Mouse (Mus musculus) CH12.LX (cell line): ENCODE measurements at regions not wholly inside any gene's neighbourhood (a gene's known extent, or its start where the extent isn't known, plus 50 kb on each side); places are given as distances from the start of the nearest gene placed in this dataset.

ENCODE experiments used
- DNase-seq: peaks from one replicate; pipeline ENCODE4 v3.0.0-alpha.2; 2013; ENCODE audit errors: extremely low read depth
- H3K27ac ChIP-seq: 2 replicates; pipeline ENCODE4 v1.5.1; 2012; ENCODE audit warnings: low read depth, mild to moderate bottlenecking, control low read depth, moderate library complexity; ENCODE audit not compliant: insufficient read depth
- H3K27me3 ChIP-seq: replicated peaks from 2 replicates; pipeline ENCODE3; 2012; ENCODE audit warnings: inconsistent platforms
- H3K36me3 ChIP-seq, 2 experiments: replicated peaks in 1 of 2; 2 replicates each; pipeline versions ENCODE3 to v1.6.1; 2012; ENCODE audit warnings: inconsistent platforms in 1 of 2, low read length in 1 of 2, mild to moderate bottlenecking in 1 of 2, mixed read lengths in 1 of 2, moderate library complexity in 1 of 2; ENCODE audit not compliant: control insufficient read depth in 1 of 2, insufficient read depth in 1 of 2
- H3K4me1 ChIP-seq, 2 experiments: 2 replicates each; pipeline ENCODE4 v1.6.1; 2012; ENCODE audit warnings: inconsistent platforms in 1 of 2, moderate library complexity in 1 of 2; ENCODE audit not compliant: insufficient read depth in 2 of 2, control insufficient read depth in 1 of 2
- H3K4me2 ChIP-seq: 2 replicates; pipeline ENCODE4 v1.6.1; 2012; ENCODE audit warnings: low read depth, mild to moderate bottlenecking, control low read depth; ENCODE audit not compliant: poor library complexity, insufficient read depth, severe bottlenecking
- H3K4me3 ChIP-seq, 3 experiments: fragments of 150-350 bp in 1 of 3; sonication (generic) in 1 of 3; replicated peaks in 1 of 3; 2 replicates each; pipeline versions ENCODE3 to v1.5.1; 2011 to 2012; ENCODE audit warnings: low read depth in 2 of 3, low read length in 2 of 3, mild to moderate bottlenecking in 2 of 3, moderate library complexity in 2 of 3, control low read depth in 1 of 3, improper control_type of control experiment in 1 of 3, inconsistent platforms in 1 of 3, mixed read lengths in 1 of 3; ENCODE audit not compliant: poor library complexity in 1 of 3
- H3K79me2 ChIP-seq: replicated peaks from 2 replicates; pipeline ENCODE4 v1.6.1; 2012; ENCODE audit warnings: mild to moderate bottlenecking, moderate library complexity; ENCODE audit not compliant: control insufficient read depth, poor library complexity, insufficient read depth, severe bottlenecking; ENCODE audit errors: extremely low read depth
- H3K9ac ChIP-seq: 2 replicates; pipeline ENCODE4 v1.6.1; 2012; ENCODE audit warnings: low read depth, mild to moderate bottlenecking, control low read depth, moderate library complexity; ENCODE audit not compliant: insufficient read depth
- H3K9me3 ChIP-seq: replicated peaks from 2 replicates; pipeline ENCODE3; 2012; ENCODE audit warnings: low read length, inconsistent platforms, mixed read lengths
- ELF1 ChIP-seq: IDR thresholded peaks from 2 replicates; pipeline ENCODE4 v1.6.1; 2014; ENCODE audit warnings: low read depth, mild to moderate bottlenecking, inconsistent platforms, low read length, improper control_type of control experiment
- ETS1 ChIP-seq: conservative IDR thresholded peaks from 2 replicates; pipeline ENCODE4 v1.6.1; 2012; ENCODE audit warnings: low read depth, mild to moderate bottlenecking, inconsistent platforms, low read length, improper control_type of control experiment, moderate library complexity
- MAX ChIP-seq: IDR thresholded peaks from 2 replicates; pipeline ENCODE4 v1.6.1; 2011; ENCODE audit warnings: low read length, improper control_type of control experiment
- MEF2A ChIP-seq: IDR thresholded peaks from 2 replicates; pipeline ENCODE4 v1.6.1; 2014; ENCODE audit warnings: low read depth, mild to moderate bottlenecking, inconsistent platforms, low read length, improper control_type of control experiment, borderline replicate concordance
- MXI1 ChIP-seq: IDR thresholded peaks from 2 replicates; pipeline ENCODE4 v1.6.1; 2011; ENCODE audit warnings: mild to moderate bottlenecking, low read depth, low read length, improper control_type of control experiment
- NELFE ChIP-seq: IDR thresholded peaks from 2 replicates; pipeline ENCODE4 v1.6.1; 2011; ENCODE audit warnings: low read depth, low read length, improper control_type of control experiment
- NRF1 ChIP-seq: IDR thresholded peaks from 2 replicates; pipeline ENCODE4 v1.6.1; 2014; ENCODE audit warnings: low read depth, mild to moderate bottlenecking, inconsistent platforms, low read length, improper control_type of control experiment, moderate library complexity
- RCOR1 ChIP-seq: conservative IDR thresholded peaks from 2 replicates; pipeline ENCODE4 v1.6.1; 2012; ENCODE audit warnings: low read depth, mild to moderate bottlenecking, inconsistent platforms, low read length, improper control_type of control experiment
- USF2 ChIP-seq: conservative IDR thresholded peaks from 2 replicates; pipeline ENCODE4 v1.6.1; 2011; ENCODE audit warnings: low read depth, low read length, improper control_type of control experiment
- dilution Hi-C: fragments of 300-500 bp; cut with MboI; formaldehyde crosslinking; loops from 2 replicates; pipeline ENCODE4 v1.14.3; 2020; ENCODE audit warnings: low sequenced_read_pairs; ENCODE audit not compliant: extremely low pct_unique_long_range_greater_than_20kb, extremely low pct_ligation_motif_present
- in situ Hi-C: fragments of 300-500 bp; cut with MboI; formaldehyde crosslinking; loops from 3 replicates; pipeline ENCODE4 v1.14.3; 2019; ENCODE audit warnings: low sequenced_read_pairs, low pct_ligation_motif_present, low pct_unique_long_range_greater_than_20kb, mixed read lengths

DNA sequence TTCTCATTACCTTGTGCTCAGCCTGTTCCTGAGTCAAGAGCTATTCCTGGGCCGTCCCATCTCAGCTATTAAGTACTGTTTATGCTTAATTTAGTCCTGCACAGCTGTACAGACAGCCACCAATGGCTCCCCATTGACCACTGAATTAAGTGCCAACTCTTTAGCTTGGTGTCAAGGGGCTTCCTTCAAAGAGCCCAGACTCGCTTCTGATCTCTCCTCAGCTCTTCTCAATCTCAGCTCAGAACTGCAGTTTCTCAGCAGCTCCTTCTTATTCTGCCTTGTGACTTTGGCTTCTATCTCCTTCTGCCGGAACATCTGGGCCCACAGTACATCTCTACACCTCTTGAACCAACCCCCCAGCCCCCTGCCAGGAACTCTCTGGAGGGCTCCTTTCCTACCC lies 290.0 kb upstream of the Gm10131 start:
- no peak overlapping the region for H3K4me3 ChIP-seq
- no peak for DNase-seq
- H3K79me2 ChIP-seq, result no peaks in the 10 kb centered on the region
- TF ChIP-seq ETS1 (no peak), USF2 (no peak)
- dilution Hi-C loops (no loop called here), in situ Hi-C loops (no loop called here)
- peaks cover 2% of the 10 kb centered on the region for H3K9me3 ChIP-seq
- no peak overlapping the region for H3K4me2 ChIP-seq
- no peak overlapping the region for H3K27ac ChIP-seq
- H3K4me1 ChIP-seq, result peaks cover 0 to 4% of the 10 kb centered on the region in 2 experiments; a peak in 1 of 4 replicates
- no peak overlapping the region for H3K9ac ChIP-seq
- no peaks in the 10 kb centered on the region for H3K36me3 ChIP-seq
- H3K27me3 ChIP-seq, result no peaks in the 10 kb centered on the region

DNA sequence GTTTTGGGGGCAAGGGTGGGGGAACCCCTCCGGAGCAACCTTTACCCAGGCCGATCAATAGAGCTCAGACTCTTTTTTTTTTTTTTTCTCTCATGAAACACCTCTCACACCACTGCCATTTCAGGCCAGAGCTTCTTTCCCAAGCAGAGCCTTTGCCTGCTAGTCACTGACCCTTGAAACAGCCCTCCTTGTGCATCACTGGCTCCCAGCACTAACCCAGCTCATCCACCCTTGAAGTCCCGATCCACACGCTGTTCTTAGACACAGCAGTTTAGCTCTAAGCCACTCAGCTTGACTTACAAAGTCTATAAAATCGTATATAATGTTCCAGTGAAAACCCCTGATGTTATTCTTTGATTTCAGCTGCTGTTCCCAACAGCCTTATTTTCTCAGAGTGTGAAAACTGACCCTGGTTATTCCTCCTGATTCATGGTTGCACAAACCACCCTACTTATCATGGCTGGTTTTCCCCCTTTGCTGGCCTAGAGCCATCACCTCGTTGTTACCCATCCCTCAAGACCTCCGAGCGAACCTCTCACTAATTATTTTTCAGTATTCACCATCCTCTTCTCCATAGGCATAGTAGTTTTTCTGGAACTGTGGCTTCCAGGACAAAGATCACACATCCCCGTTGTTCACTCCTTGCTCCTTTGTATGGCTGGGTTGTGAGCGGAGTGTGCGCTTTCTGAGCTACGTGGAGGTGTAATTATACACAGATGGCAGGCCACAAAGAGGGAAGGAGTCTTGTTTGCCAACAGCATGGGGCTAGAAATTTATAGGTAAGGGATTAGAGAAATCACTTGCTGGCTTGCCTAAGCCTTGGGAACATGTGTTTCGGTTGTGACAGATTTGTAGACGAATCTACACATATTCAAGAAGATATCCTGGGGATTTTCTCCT lies 287.6 kb upstream of the Gm10131 start:
- Histone ChIP-seq H3K27me3 (no peaks in the 10 kb centered on the region), H3K4me3 (no peak overlapping the region), H3K9me3 (no peaks in the 10 kb centered on the region), H3K27ac (no peak overlapping the region), H3K4me1 (peaks cover 0 to 4% of the 10 kb centered on the region in 2 experiments; a peak in 1 of 4 replicates), H3K79me2 (no peaks in the 10 kb centered on the region), H3K9ac (no peak overlapping the region), H3K4me2 (no peak overlapping the region), H3K36me3 (no peaks in the 10 kb centered on the region)
- TF ChIP-seq NELFE (no peak), MAX (no peak)
- dilution Hi-C loops (no loop called here), in situ Hi-C loops (no loop called here)
- DNase-seq, result no peak

DNA sequence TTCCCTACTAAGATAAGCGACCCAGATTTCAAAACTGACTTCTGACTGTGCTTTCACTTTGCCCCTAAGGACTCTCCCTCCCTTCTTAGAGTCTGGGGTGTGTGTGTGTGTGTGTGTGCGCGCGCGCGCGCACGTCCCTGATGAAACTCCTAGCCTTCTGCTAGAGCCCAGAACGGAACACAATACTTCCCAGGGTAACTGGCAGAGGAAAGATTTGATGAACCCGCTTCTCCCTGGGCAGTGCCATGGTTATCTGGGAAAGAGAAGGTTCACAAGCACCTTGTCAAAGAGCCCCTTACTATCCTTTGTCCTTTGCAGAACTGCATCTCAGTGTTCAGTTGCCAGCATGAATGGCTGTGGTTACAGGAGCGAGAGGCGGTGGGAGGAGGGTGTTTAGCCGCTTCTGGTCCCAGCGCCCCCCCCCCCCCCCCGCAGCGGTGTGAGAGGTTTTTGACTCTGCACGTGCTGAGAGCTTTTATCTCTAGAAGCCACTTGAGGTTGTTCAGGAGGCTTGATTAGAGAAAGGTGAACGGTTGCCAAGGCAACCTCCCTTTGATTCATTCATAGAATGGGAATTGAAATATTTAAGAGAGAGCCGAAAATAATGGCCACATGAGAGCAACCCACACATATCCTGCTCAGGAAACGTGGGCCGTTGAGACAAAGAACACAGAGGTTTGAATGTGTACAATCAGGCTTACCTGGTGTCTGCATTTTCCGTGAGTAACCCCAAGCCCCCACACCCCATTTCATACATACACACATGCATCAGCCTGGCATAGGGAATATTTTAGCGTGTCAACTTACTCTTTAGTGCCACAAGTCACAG lies 286.3 kb upstream of the Gm10131 start:
- Histone ChIP-seq H3K27me3 (no peaks in the 10 kb centered on the region), H3K4me2 (peak overlapping the region; percentile 38; the same call in 1 of the 2 replicates), H3K9me3 (no peaks in the 10 kb centered on the region), H3K4me1 (peaks cover 0 to 4% of the 10 kb centered on the region in 2 experiments; a peak in 1 of 4 replicates), H3K79me2 (no peaks in the 10 kb centered on the region), H3K27ac (no peak overlapping the region), H3K9ac (no peak overlapping the region), H3K4me3 (no peak overlapping the region), H3K36me3 (no peaks in the 10 kb centered on the region)
- in situ Hi-C loops (no loop called here), dilution Hi-C loops (no loop called here)
- TF ChIP-seq NRF1, result peak; percentile 40; the same call in 1 of the 2 replicates
- TF ChIP-seq MEF2A, result no peak
- no peak for TF ChIP-seq MXI1
- TF ChIP-seq ELF1, result no peak
- no peak for TF ChIP-seq RCOR1
- no peak for DNase-seq
